Mouse (Mus musculus): Measurements from ENCODE around the gene Zfp729a. TPM values are rescaled to one million over a fixed set of nuclear protein-coding genes. Genes with fewer than 3 reads are reported as not detected.
"Not testable (repeated sequence)": the region's sequence is repeated elsewhere in the genome, so short reads cannot be mapped to it uniquely, and the experiment has no call there.

The Zfp729a gene
- total RNA-seq (2021) = 1 to 10 TPM; 8.0 to 9.0 TPM
- long read RNA-seq, partial matches to known transcripts = 0 of 1 reads
- long read RNA-seq, other reads (novel, unspliced or antisense) = 1 of 1 reads

- DNase-seq (ENCODE audit: low spot score in 2 of 2) = peak; percentile 72 to 79
These were observed at the start of gene Zfp729a, which contains the start of gene Gm49345 for GRCm38 (mm10) chr13:67637294-67638007. Gene Zfp729a (minus strand): TSS chr13:67637791. Gene Gm49345 (minus strand): TSS chr13:67637769.

GRCm38 (mm10) chr13:67686971-67687370, 49.4 kb upstream of the Zfp729a start, which contains the start of gene Zfp738:
Gene Zfp738 (minus strand): TSS chr13:67687071.
- no peak for DNase-seq (ENCODE audit: low spot score in 2 of 2)

GRCm38 (mm10) chr13:67683841-67684240, 46.2 kb upstream of the Zfp729a start:
- DNase-seq (ENCODE audit: low spot score in 2 of 2) = not testable (repeated sequence)

GRCm38 (mm10) chr13:67682959-67683735, 45.6 kb upstream of the Zfp729a start:
- peak; percentile 78 to 79 for DNase-seq (ENCODE audit: low spot score in 2 of 2)

- no peak for DNase-seq (ENCODE audit: low spot score in 2 of 2)
These were observed 37.3 kb upstream of the Zfp729a start for GRCm38 (mm10) chr13:67674902-67675301.

- DNase-seq (ENCODE audit: low spot score in 2 of 2) = no peak
These were observed 14.9 kb upstream of the Zfp729a start for GRCm38 (mm10) chr13:67652496-67652895.

GRCm38 (mm10) chr13:67610108-67610507, 27.5 kb downstream of the Zfp729a start:
- no peak for DNase-seq (ENCODE audit: low spot score in 2 of 2)

GRCm38 (mm10) chr13:67609066-67609876, 28.3 kb downstream of the Zfp729a start, which contains the start of gene Zfp729b:
Gene Zfp729b (minus strand): TSS chr13:67609707.
- DNase-seq (ENCODE audit: low spot score in 2 of 2) = peak; percentile 85 to 88

- DNase-seq (ENCODE audit: low spot score in 2 of 2) = no peak
These were observed 64.9 kb downstream of the Zfp729a start for GRCm38 (mm10) chr13:67572591-67573189.

Other genes starting within 250 kb of the Zfp729a start
- gene Zfp429, start 238.0 kb downstream of the Zfp729a start, total RNA-seq (2021) = 1 to 10 TPM; 2.4 to 3.2 TPM
- 1 to 10 TPM; 2.0 to 2.3 TPM for gene Zfp459, start 216.4 kb downstream of the Zfp729a start, total RNA-seq (2021)
- 10 to 100 TPM; 10.8 to 11.2 TPM for gene Zfp874a, start 186.2 kb downstream of the Zfp729a start, total RNA-seq (2021)
- gene Zfp874b, start 153.5 kb downstream of the Zfp729a start, total RNA-seq (2021) = 10 to 100 TPM; 13.7 to 15.7 TPM
- gene Zfp58, start 137.2 kb downstream of the Zfp729a start, total RNA-seq (2021) = 1 to 10 TPM; 5.8 to 8.0 TPM
- gene Gm26965, start 111.6 kb downstream of the Zfp729a start, total RNA-seq (2021) = under 1 TPM in 1 of 2 experiments, not detected in 1; 0.87 TPM
- 10 to 100 TPM; 21.8 to 24.5 TPM for gene Zfp87, start 111.6 kb downstream of the Zfp729a start, total RNA-seq (2021)
- gene Zfp748, start 84.0 kb downstream of the Zfp729a start, total RNA-seq (2021) = 1 to 10 TPM; 7.4 to 9.7 TPM
- 1 to 10 TPM; 8.6 to 9.0 TPM for gene Zfp729b, start 28.1 kb downstream of the Zfp729a start, total RNA-seq (2021)
- 1 to 10 TPM in 1 of 2 experiments, not detected in 1; 1.4 TPM for gene Gm49345, start within 50 bp of the Zfp729a start, total RNA-seq (2021)
- gene Zfp738, start 49.3 kb upstream of the Zfp729a start, total RNA-seq (2021) = 10 to 100 TPM; 21.4 to 22.8 TPM
- gene Zfp65, start 91.4 kb upstream of the Zfp729a start, total RNA-seq (2021) = 10 to 100 TPM; 14.8 to 16.1 TPM
- 1 to 10 TPM; 5.5 to 6.9 TPM for gene Zfp85, start 117.4 kb upstream of the Zfp729a start, total RNA-seq (2021)
- 1 to 10 TPM; 3.0 to 3.6 TPM for gene Zfp493, start 141.9 kb upstream of the Zfp729a start, total RNA-seq (2021)
- gene Zfp273, start 175.9 kb upstream of the Zfp729a start, total RNA-seq (2021) = 1 to 10 TPM; 7.8 to 9.3 TPM
- 1 to 10 TPM; 7.4 to 8.4 TPM for gene Gm10037, start 193.3 kb upstream of the Zfp729a start, total RNA-seq (2021)
- gene BC048507, start 225.5 kb upstream of the Zfp729a start, total RNA-seq (2021) = not detected

Measured in layer of hippocampus, postnatal 10 days (tissue).